Mouse (Mus musculus) layer of hippocampus, adult 2 months (tissue): ENCODE measurements around the gene Olfr538. TPM values are rescaled to one million over a fixed set of nuclear protein-coding genes. Genes with fewer than 3 reads are reported as not detected.
"Not testable (repeated sequence)": the region's sequence is repeated elsewhere in the genome, so short reads cannot be mapped to it uniquely, and the experiment has no call there.

Experiments used
- DNase-seq, 2 experiments: peaks; one replicate each; pipeline ENCODE4 v3.0.0; 2022; ENCODE audit warnings: low spot score in 2 of 2
- H3K27ac ChIP-seq: fragments of 200-600 bp; 2 replicates; pipeline ENCODE4 v1.8.1; 2022
- H3K4me3 ChIP-seq: fragments of 200-600 bp; 2 replicates; pipeline ENCODE4 v1.8.1; 2022; ENCODE audit warnings: mild to moderate bottlenecking
- CTCF ChIP-seq: fragments of 200-600 bp; conservative IDR thresholded peaks from 2 replicates; pipeline ENCODE4 v1.8.1; 2022; ENCODE audit warnings: antibody characterized with exemption, mild to moderate bottlenecking, moderate library complexity
- long read RNA-seq, 2 experiments: library from polyadenylated mRNA; stranded (forward); transcript quantifications; one replicate each; pipeline ENCODE4 v2.0.0; 2021; ENCODE audit warnings: borderline mapping rate in 2 of 2
- total RNA-seq, 2 experiments: library from RNA; stranded (reverse); gene quantifications; 2 replicates each; pipeline ENCODE4 v1.2.3; 2021

Gene Olfr538
- total RNA-seq = under 1 TPM in 1 of 2 experiments, not detected in 1; 0.25 TPM
- long read RNA-seq, experiment 1 = 0 reads
- long read RNA-seq, experiment 2 = 0 reads

DNA sequence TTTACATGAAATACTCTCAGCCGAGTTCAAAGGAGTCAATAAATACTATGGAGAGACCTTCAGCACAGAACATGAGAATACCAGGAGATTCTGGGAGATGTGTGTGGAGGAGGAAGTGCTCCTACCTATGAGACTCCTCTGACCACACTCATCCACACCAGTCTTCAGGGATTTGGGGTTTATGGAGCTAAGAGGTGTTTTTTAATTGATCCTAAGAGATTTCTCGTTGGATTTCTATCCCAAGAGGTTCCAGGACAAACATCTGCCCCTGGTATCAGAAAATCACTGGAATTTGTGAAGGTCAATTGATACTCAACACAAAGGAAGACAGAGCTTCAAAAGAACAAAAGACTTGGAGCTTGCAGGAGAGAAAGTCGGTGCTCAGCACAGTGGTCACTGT lies at the start of gene Olfr538:
Olfr538 (plus strand) TSS at position 301 of the 400 bp plus-strand sequence.
- no peak for DNase-seq
- Histone ChIP-seq H3K4me3 (no peak within 1 kb of the TSS), H3K27ac (no peak within 1 kb of the TSS)
- no peak for TF ChIP-seq CTCF

DNA sequence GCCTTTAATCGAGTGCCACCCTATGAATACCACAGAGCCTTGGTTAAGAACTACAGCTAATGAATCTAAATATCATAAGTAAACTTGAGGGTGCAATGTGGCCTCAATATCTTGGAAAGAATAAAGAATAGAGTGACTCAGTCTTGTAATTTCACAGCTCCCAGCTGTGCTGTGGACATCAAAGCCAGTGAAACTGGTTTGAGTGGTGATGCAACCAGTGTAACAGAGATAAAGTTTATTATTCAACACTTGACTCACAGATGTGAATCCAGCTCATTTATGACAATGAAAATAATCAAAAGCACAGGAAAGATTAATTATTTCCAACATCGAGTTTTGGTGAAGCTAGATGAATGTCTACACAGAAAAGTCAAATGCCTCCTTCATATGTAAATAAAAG lies 27.9 kb upstream of the Olfr538 start:
- TF ChIP-seq CTCF = no peak
- H3K27ac ChIP-seq = no peak overlapping the region
- no peak for DNase-seq
- H3K4me3 ChIP-seq = no peak overlapping the region

DNA sequence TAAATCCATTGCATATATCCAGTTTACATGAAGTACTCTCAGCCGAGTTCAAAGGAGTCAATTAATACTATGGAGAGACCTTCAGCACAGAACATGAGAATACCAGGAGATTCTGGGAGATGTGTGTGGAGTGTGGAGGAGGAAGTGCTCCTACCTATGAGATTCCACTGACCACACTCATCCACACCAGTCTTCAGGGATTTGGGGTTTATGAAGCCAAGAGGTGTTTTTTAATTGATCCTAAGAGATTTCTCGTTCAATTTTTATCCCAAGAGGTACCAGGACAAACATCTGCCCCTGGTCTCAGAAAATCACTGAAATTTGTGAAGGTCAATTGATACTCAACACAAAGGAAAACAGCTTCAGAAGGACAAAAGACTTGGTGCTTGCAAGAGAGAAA lies 33.3 kb downstream of the Olfr538 start, which contains the start of gene Olfr46:
Olfr46 (plus strand) TSS at position 301 of the 400 bp plus-strand sequence.
- not testable (repeated sequence) for H3K27ac ChIP-seq, DNase-seq

More for the DNA sequence above, 33.3 kb downstream of the Olfr538 start, which contains the start of gene Olfr46:
- not testable (repeated sequence) for H3K4me3 ChIP-seq

Other genes with a start within 250 kb of the Olfr538 start
- gene Olfr525, start 247.0 kb upstream of the Olfr538 start, total RNA-seq = not detected
- not detected for gene Olfr527, start 233.9 kb upstream of the Olfr538 start, total RNA-seq
- gene Olfr60, start 206.2 kb upstream of the Olfr538 start, total RNA-seq = not detected
- gene Olfr530, start 191.6 kb upstream of the Olfr538 start, total RNA-seq = not detected
- not detected for gene Olfr531, start 165.0 kb upstream of the Olfr538 start, total RNA-seq
- gene Olfr532, start 146.2 kb upstream of the Olfr538 start, total RNA-seq = not detected
- not detected for gene Olfr533, start 104.5 kb upstream of the Olfr538 start, total RNA-seq
- under 1 TPM; 0.20 to 0.25 TPM for gene Olfr535, start 83.7 kb upstream of the Olfr538 start, total RNA-seq
- gene Olfr536, start 60.5 kb upstream of the Olfr538 start, total RNA-seq = not detected
- gene Olfr46, start 33.4 kb downstream of the Olfr538 start, total RNA-seq = under 1 TPM; 0.31 to 0.37 TPM
- gene Olfr61, start 61.1 kb downstream of the Olfr538 start, total RNA-seq = under 1 TPM in 1 of 2 experiments, not detected in 1; 0.29 TPM
- under 1 TPM in 1 of 2 experiments, not detected in 1; 0.34 TPM for gene Olfr53, start 78.6 kb downstream of the Olfr538 start, total RNA-seq
- gene Olfr539, start 92.0 kb downstream of the Olfr538 start, total RNA-seq = under 1 TPM; 0.20 to 0.23 TPM
- gene Olfr45, start 114.1 kb downstream of the Olfr538 start, total RNA-seq = under 1 TPM; 0.12 to 0.13 TPM
- not detected for gene Olfr541, start 129.4 kb downstream of the Olfr538 start, total RNA-seq
- not detected for gene Cyp2e1, start 195.9 kb downstream of the Olfr538 start, total RNA-seq
- not detected for gene Syce1, start 220.0 kb downstream of the Olfr538 start, total RNA-seq